Mouse (Mus musculus): ENCODE data around the gene Fam45a. TPM values are rescaled to one million over a fixed set of nuclear protein-coding genes. Genes with fewer than 3 reads are reported as not detected.
A peak's percentile ranks its signal among the peaks of the same experiment; 100 is the strongest.

The Fam45a gene
- polyA plus RNA-seq, 1 experiment: 44.2 TPM

- no peak for TF ChIP-seq CTCF (IDR thresholded peaks at IDR 0.05; ENCODE audit: extremely low read depth, insufficient read depth, low read length)
- peak; percentile 94 for TF ChIP-seq POLR2A (IDR thresholded peaks at IDR 0.05; ENCODE audit: extremely low read depth, insufficient read depth, low read length)
- Histone ChIP-seq H3K4me3 (ENCODE audit: insufficient read depth, low read length) (peak within 1 kb of the TSS; percentile 70), H3K4me1 (ENCODE audit: control insufficient read depth, insufficient read depth, low read length) (peaks cover 2% of the 10 kb centered on the region; the same call in 1 of the 2 replicates), H3K27ac (ENCODE audit: insufficient read depth, low read length) (peak within 1 kb of the TSS; percentile 93)
Observed at GRCm38 (mm10) chr19:60790551-60791161, 20.7 kb upstream of the Fam45a start, which contains the start of gene Eif3a. Gene Eif3a, minus strand, starts transcription at chr19:60790658.

GRCm38 (mm10) chr19:60791164-60791563 lies 20.2 kb upstream of the Fam45a start:
- no peak for TF ChIP-seq POLR2A (IDR thresholded peaks at IDR 0.05; ENCODE audit: extremely low read depth, insufficient read depth, low read length)
- no peak for TF ChIP-seq CTCF (IDR thresholded peaks at IDR 0.05; ENCODE audit: extremely low read depth, insufficient read depth, low read length)
- peak overlapping the region; percentile 93 for H3K27ac ChIP-seq (ENCODE audit: insufficient read depth, low read length)
- peaks cover 2% of the 10 kb centered on the region; the same call in 1 of the 2 replicates for H3K4me1 ChIP-seq (ENCODE audit: control insufficient read depth, insufficient read depth, low read length)
- H3K4me3 ChIP-seq (ENCODE audit: insufficient read depth, low read length): peak overlapping the region; percentile 70

- Histone ChIP-seq H3K27ac (ENCODE audit: insufficient read depth, low read length) (no peak overlapping the region), H3K4me1 (ENCODE audit: control insufficient read depth, insufficient read depth, low read length) (peaks cover 2% of the 10 kb centered on the region; the same call in 1 of the 2 replicates), H3K4me3 (ENCODE audit: insufficient read depth, low read length) (no peak overlapping the region)
- TF ChIP-seq CTCF (IDR thresholded peaks at IDR 0.05; ENCODE audit: extremely low read depth, insufficient read depth, low read length) (no peak), POLR2A (IDR thresholded peaks at IDR 0.05; ENCODE audit: extremely low read depth, insufficient read depth, low read length) (no peak)
Observed at GRCm38 (mm10) chr19:60793170-60793707, 18.1 kb upstream of the Fam45a start.

- no peaks in the 10 kb centered on the region for H3K4me1 ChIP-seq (ENCODE audit: control insufficient read depth, insufficient read depth, low read length)
- H3K4me3 ChIP-seq (ENCODE audit: insufficient read depth, low read length): no peak overlapping the region
- TF ChIP-seq CTCF (IDR thresholded peaks at IDR 0.05; ENCODE audit: extremely low read depth, insufficient read depth, low read length) (no peak), POLR2A (IDR thresholded peaks at IDR 0.05; ENCODE audit: extremely low read depth, insufficient read depth, low read length) (no peak)
- no peak overlapping the region for H3K27ac ChIP-seq (ENCODE audit: insufficient read depth, low read length)
Observed at GRCm38 (mm10) chr19:60795244-60795643, 16.1 kb upstream of the Fam45a start.

GRCm38 (mm10) chr19:60797415-60797814 lies 14.0 kb upstream of the Fam45a start:
- TF ChIP-seq CTCF (IDR thresholded peaks at IDR 0.05; ENCODE audit: extremely low read depth, insufficient read depth, low read length) (no peak), POLR2A (IDR thresholded peaks at IDR 0.05; ENCODE audit: extremely low read depth, insufficient read depth, low read length) (no peak)
- H3K27ac ChIP-seq (ENCODE audit: insufficient read depth, low read length): no peak overlapping the region

GRCm38 (mm10) chr19:60799867-60800569 lies 11.4 kb upstream of the Fam45a start:
- TF ChIP-seq POLR2A (IDR thresholded peaks at IDR 0.05; ENCODE audit: extremely low read depth, insufficient read depth, low read length) (no peak), CTCF (IDR thresholded peaks at IDR 0.05; ENCODE audit: extremely low read depth, insufficient read depth, low read length) (no peak)
- H3K4me1 ChIP-seq (ENCODE audit: control insufficient read depth, insufficient read depth, low read length): no peaks in the 10 kb centered on the region
- H3K4me3 ChIP-seq (ENCODE audit: insufficient read depth, low read length): no peak overlapping the region
- no peak overlapping the region for H3K27ac ChIP-seq (ENCODE audit: insufficient read depth, low read length)

More at GRCm38 (mm10) chr19:60797415-60797814, 14.0 kb upstream of the Fam45a start:
- Histone ChIP-seq H3K4me3 (ENCODE audit: insufficient read depth, low read length) (no peak overlapping the region), H3K4me1 (ENCODE audit: control insufficient read depth, insufficient read depth, low read length) (no peaks in the 10 kb centered on the region)

GRCm38 (mm10) chr19:60804903-60805302 lies 6.5 kb upstream of the Fam45a start:
- TF ChIP-seq POLR2A (IDR thresholded peaks at IDR 0.05; ENCODE audit: extremely low read depth, insufficient read depth, low read length): no peak
- TF ChIP-seq CTCF (IDR thresholded peaks at IDR 0.05; ENCODE audit: extremely low read depth, insufficient read depth, low read length): no peak
- Histone ChIP-seq H3K27ac (ENCODE audit: insufficient read depth, low read length) (no peak overlapping the region), H3K4me1 (ENCODE audit: control insufficient read depth, insufficient read depth, low read length) (no peaks in the 10 kb centered on the region), H3K4me3 (ENCODE audit: insufficient read depth, low read length) (no peak overlapping the region)

GRCm38 (mm10) chr19:60809927-60810326 lies 1.5 kb upstream of the Fam45a start:
- no peak overlapping the region for H3K27ac ChIP-seq (ENCODE audit: insufficient read depth, low read length)
- TF ChIP-seq CTCF (IDR thresholded peaks at IDR 0.05; ENCODE audit: extremely low read depth, insufficient read depth, low read length) (no peak), POLR2A (IDR thresholded peaks at IDR 0.05; ENCODE audit: extremely low read depth, insufficient read depth, low read length) (no peak)
- no peak overlapping the region for H3K4me3 ChIP-seq (ENCODE audit: insufficient read depth, low read length)

GRCm38 (mm10) chr19:60812036-60812389 lies 628 bp downstream of the Fam45a start:
- no peaks in the 10 kb centered on the region for H3K4me1 ChIP-seq (ENCODE audit: control insufficient read depth, insufficient read depth, low read length)
- TF ChIP-seq POLR2A (IDR thresholded peaks at IDR 0.05; ENCODE audit: extremely low read depth, insufficient read depth, low read length): no peak
- TF ChIP-seq CTCF (IDR thresholded peaks at IDR 0.05; ENCODE audit: extremely low read depth, insufficient read depth, low read length): no peak
- H3K4me3 ChIP-seq (ENCODE audit: insufficient read depth, low read length): peak overlapping the region; percentile 54
- no peak overlapping the region for H3K27ac ChIP-seq (ENCODE audit: insufficient read depth, low read length)

More at GRCm38 (mm10) chr19:60809927-60810326, 1.5 kb upstream of the Fam45a start:
- H3K4me1 ChIP-seq (ENCODE audit: control insufficient read depth, insufficient read depth, low read length): no peaks in the 10 kb centered on the region
